Mouse (Mus musculus) kidney, adult 9 months (tissue): ENCODE measurements around the gene Tex9.

Source experiments
- DNase-seq: peaks from one replicate; pipeline ENCODE4 v3.0.0; 2022

Gene Tex9

GRCm38 (mm10) chr9:72492194-72492565 is at the start of gene Tex9:
Gene Tex9 (minus strand): TSS chr9:72492212.
- no peak for DNase-seq

- peak; percentile 59 for DNase-seq
Measured at GRCm38 (mm10) chr9:72537086-72537485, 45.1 kb upstream of the Tex9 start.

- no peak for DNase-seq
Measured at GRCm38 (mm10) chr9:72535394-72535793, 43.4 kb upstream of the Tex9 start.

- DNase-seq, result no peak
Measured at GRCm38 (mm10) chr9:72534985-72535384, 43.0 kb upstream of the Tex9 start.

- DNase-seq, result no peak
Measured at GRCm38 (mm10) chr9:72533089-72533415, 41.0 kb upstream of the Tex9 start.

GRCm38 (mm10) chr9:72532381-72533088 is 40.5 kb upstream of the Tex9 start:
- peak; percentile 47 for DNase-seq

GRCm38 (mm10) chr9:72531996-72532380 is 40.0 kb upstream of the Tex9 start, which contains the start of gene Rfx7:
Gene Rfx7 (plus strand): TSS chr9:72532240.
- peak; percentile 73 for DNase-seq

- peak; percentile 85 for DNase-seq
Measured at GRCm38 (mm10) chr9:72531291-72531995, 39.4 kb upstream of the Tex9 start.

- DNase-seq, result peak; percentile 90
Measured at GRCm38 (mm10) chr9:72530824-72531223, 38.8 kb upstream of the Tex9 start.

- peak; percentile 93 for DNase-seq
Measured at GRCm38 (mm10) chr9:72530237-72530636, 38.2 kb upstream of the Tex9 start.

GRCm38 (mm10) chr9:72526091-72526490 is 34.1 kb upstream of the Tex9 start:
- no peak for DNase-seq

GRCm38 (mm10) chr9:72520849-72521248 is 28.8 kb upstream of the Tex9 start:
- DNase-seq, result no peak

GRCm38 (mm10) chr9:72519246-72519645 is 27.2 kb upstream of the Tex9 start:
- DNase-seq, result no peak

GRCm38 (mm10) chr9:72515366-72515765 is 23.4 kb upstream of the Tex9 start:
- peak; percentile 69 for DNase-seq

GRCm38 (mm10) chr9:72512229-72512981 is 20.4 kb upstream of the Tex9 start:
- no peak for DNase-seq

GRCm38 (mm10) chr9:72497171-72497570 is 5.2 kb upstream of the Tex9 start:
- no peak for DNase-seq

GRCm38 (mm10) chr9:72496691-72497090 is 4.7 kb upstream of the Tex9 start:
- no peak for DNase-seq

GRCm38 (mm10) chr9:72493984-72494685 is 2.1 kb upstream of the Tex9 start:
- peak; percentile 40 for DNase-seq

- no peak for DNase-seq
Measured at GRCm38 (mm10) chr9:72493465-72493864, 1.5 kb upstream of the Tex9 start.

GRCm38 (mm10) chr9:72491559-72492193 is 336 bp downstream of the Tex9 start:
- peak; percentile 95 for DNase-seq

GRCm38 (mm10) chr9:72489131-72489530 is 2.9 kb downstream of the Tex9 start:
- DNase-seq, result no peak

- DNase-seq, result no peak
Measured at GRCm38 (mm10) chr9:72488523-72488922, 3.5 kb downstream of the Tex9 start.

- DNase-seq, result no peak
Measured at GRCm38 (mm10) chr9:72479276-72479675, 12.7 kb downstream of the Tex9 start.
